Mouse (Mus musculus) forelimb bud, embryonic 11.5 days (tissue): ENCODE results near the gene Mapk8.

ENCODE experiments used
- DNase-seq: peaks from one replicate; pipeline ENCODE4 v3.0.0-alpha.2; 2012; ENCODE audit warnings: low read depth, low spot score

Gene Mapk8

GRCm38 (mm10) chr14:33398065-33398860 lies 48.7 kb downstream of the Mapk8 start:
- no peak for DNase-seq

GRCm38 (mm10) chr14:33380830-33381457 lies 66.0 kb downstream of the Mapk8 start:
- no peak for DNase-seq

GRCm38 (mm10) chr14:33378723-33379122 lies 68.2 kb downstream of the Mapk8 start:
- DNase-seq, result no peak

GRCm38 (mm10) chr14:33377211-33377610 lies 69.7 kb downstream of the Mapk8 start:
- no peak for DNase-seq

GRCm38 (mm10) chr14:33374089-33374488 lies 72.9 kb downstream of the Mapk8 start:
- no peak for DNase-seq

GRCm38 (mm10) chr14:33373271-33373670 lies 73.7 kb downstream of the Mapk8 start:
- no peak for DNase-seq

- DNase-seq, result peak; percentile 61
These were observed 75.7 kb downstream of the Mapk8 start for GRCm38 (mm10) chr14:33371248-33371647.

- DNase-seq, result peak; percentile 21
These were observed 76.9 kb downstream of the Mapk8 start for GRCm38 (mm10) chr14:33370056-33370455.

GRCm38 (mm10) chr14:33369375-33369774 lies 77.6 kb downstream of the Mapk8 start:
- DNase-seq, result no peak

GRCm38 (mm10) chr14:33366891-33367777 lies 79.8 kb downstream of the Mapk8 start:
- no peak for DNase-seq

GRCm38 (mm10) chr14:33364061-33364460 lies 82.9 kb downstream of the Mapk8 start:
- no peak for DNase-seq

GRCm38 (mm10) chr14:33363611-33364010 lies 83.3 kb downstream of the Mapk8 start:
- no peak for DNase-seq

- no peak for DNase-seq
These were observed 84.2 kb downstream of the Mapk8 start for GRCm38 (mm10) chr14:33362807-33363206.

- DNase-seq, result no peak
These were observed 84.8 kb downstream of the Mapk8 start for GRCm38 (mm10) chr14:33362122-33362521.

GRCm38 (mm10) chr14:33361546-33361945 lies 85.4 kb downstream of the Mapk8 start:
- DNase-seq, result no peak

- DNase-seq, result no peak
These were observed 88.1 kb downstream of the Mapk8 start for GRCm38 (mm10) chr14:33358891-33359290.

GRCm38 (mm10) chr14:33357600-33358368 lies 89.2 kb downstream of the Mapk8 start:
- DNase-seq, result no peak

GRCm38 (mm10) chr14:33355276-33355675 lies 91.7 kb downstream of the Mapk8 start:
- DNase-seq, result no peak

- DNase-seq, result no peak
These were observed 94.1 kb downstream of the Mapk8 start for GRCm38 (mm10) chr14:33352890-33353289.

- no peak for DNase-seq
These were observed 94.8 kb downstream of the Mapk8 start for GRCm38 (mm10) chr14:33351984-33352722.

GRCm38 (mm10) chr14:33351019-33351418 lies 95.9 kb downstream of the Mapk8 start:
- no peak for DNase-seq
